Mouse (Mus musculus): ENCODE results near the gene Amdhd2.

DNA sequence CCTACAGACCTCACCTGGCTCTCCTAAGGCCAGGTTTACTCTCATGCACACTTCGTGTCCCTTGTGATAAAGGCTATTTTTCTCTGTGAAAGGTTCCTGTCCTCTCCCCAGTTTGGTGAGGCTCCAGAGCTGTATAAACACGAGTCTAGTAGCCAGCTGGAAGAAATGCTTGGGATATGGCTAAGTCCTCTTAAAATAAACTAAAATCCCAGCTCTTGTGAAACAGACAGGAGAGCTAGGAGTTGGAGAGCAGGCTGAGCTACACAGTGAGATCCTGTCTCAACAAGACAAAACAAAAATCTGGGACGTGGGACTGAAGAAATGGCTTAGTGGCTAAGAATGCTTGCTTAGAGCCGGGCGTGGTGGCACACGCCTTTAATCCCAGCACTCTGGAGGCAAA is 49.6 kb upstream of the Amdhd2 start:
- no peak for TF ChIP-seq CTCF (IDR thresholded peaks at IDR 0.05; ENCODE audit: extremely low read depth, insufficient read length, insufficient replicate concordance, low read depth, low read length)
- no peak for TF ChIP-seq POLR2A (IDR thresholded peaks at IDR 0.05; ENCODE audit: low read depth, low read length)

All from small intestine, adult 2 months (tissue).